Mouse (Mus musculus) thymus, postnatal 4 days (tissue): Measurements from ENCODE around the gene Tmem86a.

Experiments
- DNase-seq: peaks from one replicate; pipeline ENCODE4 v3.0.0; 2021

The Tmem86a gene

GRCm38 (mm10) chr7:47030517-47031193 is 19.7 kb upstream of the Tmem86a start:
- DNase-seq = no peak

- no peak for DNase-seq
Observed at GRCm38 (mm10) chr7:47031371-47031770, 19.0 kb upstream of the Tmem86a start.

- DNase-seq = no peak
Observed at GRCm38 (mm10) chr7:47034785-47035384, 15.5 kb upstream of the Tmem86a start.

- DNase-seq = no peak
Observed at GRCm38 (mm10) chr7:47035426-47035825, 15.0 kb upstream of the Tmem86a start.

GRCm38 (mm10) chr7:47041706-47042105 is 8.7 kb upstream of the Tmem86a start:
- no peak for DNase-seq

GRCm38 (mm10) chr7:47042121-47042520 is 8.3 kb upstream of the Tmem86a start:
- no peak for DNase-seq

- no peak for DNase-seq
Observed at GRCm38 (mm10) chr7:47042823-47043490, 7.4 kb upstream of the Tmem86a start.

GRCm38 (mm10) chr7:47050766-47051165 is 365 bp downstream of the Tmem86a start:
- no peak for DNase-seq

GRCm38 (mm10) chr7:47051404-47052151 is 1.2 kb downstream of the Tmem86a start:
- DNase-seq = peak; percentile 31

GRCm38 (mm10) chr7:47052276-47052675 is 1.9 kb downstream of the Tmem86a start:
- no peak for DNase-seq

GRCm38 (mm10) chr7:47053287-47053686 is 2.9 kb downstream of the Tmem86a start:
- DNase-seq = no peak

- DNase-seq = no peak
Observed at GRCm38 (mm10) chr7:47054666-47055065, 4.3 kb downstream of the Tmem86a start.

GRCm38 (mm10) chr7:47055744-47056143 is 5.3 kb downstream of the Tmem86a start:
- no peak for DNase-seq

- no peak for DNase-seq
Observed at GRCm38 (mm10) chr7:47056273-47056672, 5.9 kb downstream of the Tmem86a start.

GRCm38 (mm10) chr7:47059339-47059738 is 8.9 kb downstream of the Tmem86a start:
- DNase-seq = no peak

GRCm38 (mm10) chr7:47061560-47061959 is 11.2 kb downstream of the Tmem86a start:
- no peak for DNase-seq

- DNase-seq = no peak
Observed at GRCm38 (mm10) chr7:47066942-47067341, 16.5 kb downstream of the Tmem86a start.

- no peak for DNase-seq
Observed at GRCm38 (mm10) chr7:47067879-47068278, 17.5 kb downstream of the Tmem86a start.

- DNase-seq = no peak
Observed at GRCm38 (mm10) chr7:47072551-47072950, 22.1 kb downstream of the Tmem86a start.

- DNase-seq = no peak
Observed at GRCm38 (mm10) chr7:47073536-47074521, 23.4 kb downstream of the Tmem86a start.

GRCm38 (mm10) chr7:47076193-47076592 is 25.8 kb downstream of the Tmem86a start:
- no peak for DNase-seq

- no peak for DNase-seq
Observed at GRCm38 (mm10) chr7:47076729-47077128, 26.3 kb downstream of the Tmem86a start.
